Mouse (Mus musculus): Measurements from ENCODE around the gene Ccdc148. TPM values are rescaled to one million over a fixed set of nuclear protein-coding genes. Genes with fewer than 3 reads are reported as not detected.

The Ccdc148 gene
- polyA plus RNA-seq (2015; fragmentation: Illumina TruSeq; extraction: RNeasy Lipid Tissue Mini Kit (QIAGEN cat#74804); ENCODE audit: insufficient read depth, low read depth, low replicate concordance) = 0.46 TPM

GRCm38 (mm10) chr2:59160605-59160963 is at the start of gene Ccdc148, which contains the start of gene Pkp4:
TSS of gene Ccdc148 (minus strand) at chr2:59160683.
TSS of gene Pkp4 (plus strand) at chr2:59160850.

GRCm38 (mm10) chr2:58859134-58859533 is 301.3 kb downstream of the Ccdc148 start, which contains the start of gene Gm11099:
TSS of gene Gm11099 (plus strand) at chr2:58859434.

Other genes starting within 250 kb of the Ccdc148 start
- gene Pkp4, start 167 bp upstream of the Ccdc148 start, polyA plus RNA-seq (2015; fragmentation: Illumina TruSeq; extraction: RNeasy Lipid Tissue Mini Kit (QIAGEN cat#74804); ENCODE audit: insufficient read depth, low read depth, low replicate concordance) = 21.9 TPM